Mouse (Mus musculus): Measurements from ENCODE around the gene Scamp4.

- TF ChIP-seq CTCF (conservative IDR thresholded peaks at IDR 0.05; ENCODE audit: low read length) (no peak), NANOG (IDR thresholded peaks at IDR 0.05; ENCODE audit: borderline replicate concordance, low read length) (0 out of 2 replicates have a peak, but pooled peaks have one; percentile 4), POU5F1 (IDR thresholded peaks at IDR 0.05; ENCODE audit: borderline replicate concordance, low read length) (no peak)
These were observed 12.5 kb upstream of the Scamp4 start, which contains the start of gene Abhd17a for GRCm38 (mm10) chr10:80589879-80590854.

All from E14TG2a.4 (cell line).